Mouse (Mus musculus) lung, embryonic 16.5 days (tissue): ENCODE data around the gene Fgf18. TPM values are rescaled to one million over a fixed set of nuclear protein-coding genes. Genes with fewer than 3 reads are reported as not detected.
A peak's percentile ranks its signal among the peaks of the same experiment; 100 is the strongest.

Experiments used
- ATAC-seq: fragments of 200-750 bp; cut with Nextera tagmentation; 2 replicates; pipeline ENCODE4 v1.8.0; 2017; ENCODE audit warnings: low read depth, mild to moderate bottlenecking, moderate library complexity
- H3K27ac ChIP-seq: fragments of 300-500 bp; sonication (generic); 2 replicates; pipeline ENCODE4 v1.5.1; 2014; ENCODE audit warnings: mild to moderate bottlenecking, control low read depth, low read length
- H3K27me3 ChIP-seq: fragments of 300-500 bp; sonication (generic); 2 replicates; pipeline ENCODE4 v1.6.1; 2014; ENCODE audit warnings: low read depth, low read length, mixed read lengths; ENCODE audit not compliant: control insufficient read depth, insufficient read depth
- H3K36me3 ChIP-seq: fragments of 300-500 bp; sonication (generic); 2 replicates; pipeline ENCODE4 v1.6.1; 2014; ENCODE audit warnings: low read length; ENCODE audit not compliant: control insufficient read depth, insufficient read depth
- H3K4me1 ChIP-seq: fragments of 300-500 bp; sonication (generic); replicated peaks from 2 replicates; pipeline ENCODE4 v1.6.1; 2014; ENCODE audit warnings: low read length, mixed read lengths; ENCODE audit not compliant: control insufficient read depth, insufficient read depth
- H3K4me2 ChIP-seq: fragments of 300-500 bp; sonication (generic); 2 replicates; pipeline ENCODE4 v1.6.1; 2014; ENCODE audit warnings: low read depth, low read length, control low read depth
- H3K4me3 ChIP-seq: fragments of 300-500 bp; sonication (generic); 2 replicates; pipeline ENCODE4 v1.5.1; 2014; ENCODE audit warnings: mild to moderate bottlenecking, low read length, control low read depth
- H3K9ac ChIP-seq: fragments of 300-500 bp; sonication (generic); 2 replicates; pipeline ENCODE4 v1.6.1; 2014; ENCODE audit warnings: low read length, control low read depth
- H3K9me3 ChIP-seq: fragments of 300-500 bp; sonication (generic); 2 replicates; pipeline ENCODE4 v1.6.1; 2016; ENCODE audit warnings: low read length; ENCODE audit not compliant: control insufficient read depth
- WGBS: fragments of 180-500 bp; shearing (Covaris S2); extraction: QIAGEN DNeasy Blood & Tissue Kit; methylation state at CpG from one replicate; pipeline ENCODE4 v1.1.7; 2014; 5-methylcytosine and 5-hydroxymethylcytosine counted together
- polyA plus RNA-seq: library from polyadenylated mRNA; unstranded; fragments of >200 nt; fragmentation: Nextera tagmentation; extraction: Ambion mirVana; gene quantifications from 2 replicates; pipeline ENCODE4 v1.2.1, GENCODE M21; 2015

Gene Fgf18
- polyA plus RNA-seq, result 10.8 and 11.3 TPM in 2 replicates

- ATAC-seq, result peak; percentile 16
- peaks cover 16% of the 10 kb centered on the region for H3K36me3 ChIP-seq
- peaks cover 40% of the 10 kb centered on the region for H3K4me1 ChIP-seq
- peak within 1 kb of the TSS; percentile 66 for H3K9ac ChIP-seq
- H3K4me3 ChIP-seq, result peak within 1 kb of the TSS; percentile 62
- under 1% methylated on average over 21 of the region's 53 CpGs for WGBS
- H3K9me3 ChIP-seq, result no peaks in the 10 kb centered on the region
- peak within 1 kb of the TSS; percentile 92 for H3K4me2 ChIP-seq
- peak within 1 kb of the TSS; percentile 75 for H3K27ac ChIP-seq
- peaks cover 19% of the 10 kb centered on the region for H3K27me3 ChIP-seq
Observed at GRCm38 (mm10) chr11:33147171-33147571, at the start of gene Fgf18. TSS of gene Fgf18 (minus strand) at chr11:33147400.

- H3K36me3 ChIP-seq, result no peaks in the 10 kb centered on the region
- no peak for ATAC-seq
- H3K27me3 ChIP-seq, result peaks cover 81% of the 10 kb centered on the region
- WGBS, result 6% methylated on average over 24 of the region's 24 CpGs
- peaks cover 16% of the 10 kb centered on the region for H3K4me1 ChIP-seq
- no peak overlapping the region for H3K9ac ChIP-seq
- H3K4me3 ChIP-seq, result no peak overlapping the region
- H3K4me2 ChIP-seq, result no peak overlapping the region
- H3K27ac ChIP-seq, result no peak overlapping the region
- peaks cover 5% of the 10 kb centered on the region; the same call in 1 of the 2 replicates for H3K9me3 ChIP-seq
Observed at GRCm38 (mm10) chr11:33196447-33197132, 49.4 kb upstream of the Fgf18 start.

GRCm38 (mm10) chr11:33195531-33196446, 48.6 kb upstream of the Fgf18 start:
- Histone ChIP-seq H3K4me3 (no peak overlapping the region), H3K9me3 (peaks cover 5% of the 10 kb centered on the region; the same call in 1 of the 2 replicates), H3K27me3 (peaks cover 76% of the 10 kb centered on the region), H3K9ac (no peak overlapping the region), H3K4me2 (no peak overlapping the region), H3K4me1 (peaks cover 8% of the 10 kb centered on the region), H3K36me3 (no peaks in the 10 kb centered on the region), H3K27ac (no peak overlapping the region)
- no peak for ATAC-seq
- 6% methylated on average over 25 of the region's 25 CpGs for WGBS

DNA sequence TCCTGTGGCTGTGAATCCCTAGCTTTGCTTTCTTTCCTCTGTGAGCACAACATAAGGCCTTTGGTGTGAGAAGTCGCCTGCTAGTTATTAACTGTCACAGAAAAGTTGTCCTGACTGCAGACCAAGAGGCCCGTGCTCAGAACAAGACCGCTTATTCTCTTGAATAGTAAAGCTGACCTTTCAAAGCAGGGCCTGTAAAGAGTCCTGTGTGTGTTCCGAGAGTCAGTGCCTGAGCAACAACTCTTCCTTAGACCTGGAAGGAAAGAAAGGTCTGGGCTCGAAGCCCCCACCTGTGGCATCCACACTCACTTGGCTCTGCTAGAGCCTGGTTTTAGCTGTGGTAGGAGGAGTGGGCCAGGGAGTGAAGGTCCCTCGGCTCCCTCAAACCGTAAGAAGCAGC, 47.9 kb upstream of the Fgf18 start:
- Histone ChIP-seq H3K9ac (no peak overlapping the region), H3K4me1 (peaks cover 1% of the 10 kb centered on the region; the same call in 1 of the 2 replicates), H3K27me3 (peaks cover 71% of the 10 kb centered on the region), H3K4me2 (no peak overlapping the region), H3K36me3 (no peaks in the 10 kb centered on the region), H3K27ac (no peak overlapping the region), H3K9me3 (peaks cover 5% of the 10 kb centered on the region; the same call in 1 of the 2 replicates), H3K4me3 (no peak overlapping the region)
- WGBS, result 27% methylated on average over 7 of the region's 7 CpGs
- ATAC-seq, result no peak

DNA sequence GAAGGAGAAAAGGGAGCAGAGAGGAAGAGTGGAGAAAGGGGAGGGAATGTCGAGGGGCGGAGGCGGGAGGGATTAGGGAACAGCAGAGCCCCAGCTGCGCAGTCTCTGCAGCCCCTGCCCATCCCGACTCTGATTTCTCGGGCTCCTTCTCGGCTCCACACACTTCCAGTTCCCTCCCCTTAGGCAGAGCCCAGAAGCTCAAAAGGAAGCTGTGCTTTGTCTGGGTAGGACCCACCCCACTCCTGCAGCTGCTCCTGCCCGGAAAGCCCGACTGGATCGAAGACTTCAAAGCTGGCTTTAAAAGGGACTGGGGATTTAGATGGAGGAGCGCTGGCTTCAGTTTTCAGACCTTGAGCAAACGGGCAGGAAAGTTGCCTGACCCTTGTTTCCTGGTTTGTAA, 46.5 kb upstream of the Fgf18 start:
- ATAC-seq, result no peak
- H3K27me3 ChIP-seq, result peaks cover 63% of the 10 kb centered on the region
- no peak overlapping the region for H3K9ac ChIP-seq
- WGBS, result 2% methylated on average over 12 of the region's 12 CpGs
- peaks cover 5% of the 10 kb centered on the region; the same call in 1 of the 2 replicates for H3K9me3 ChIP-seq
- H3K4me2 ChIP-seq, result no peak overlapping the region
- H3K4me1 ChIP-seq, result no peaks in the 10 kb centered on the region
- no peak overlapping the region for H3K4me3 ChIP-seq
- H3K27ac ChIP-seq, result no peak overlapping the region
- H3K36me3 ChIP-seq, result no peaks in the 10 kb centered on the region

- H3K27me3 ChIP-seq, result peaks cover 17% of the 10 kb centered on the region; the same call in 1 of the 2 replicates
- H3K36me3 ChIP-seq, result no peaks in the 10 kb centered on the region
- no peak overlapping the region for H3K4me3 ChIP-seq
- H3K4me2 ChIP-seq, result no peak overlapping the region
- WGBS, result 83% methylated on average over 3 of the region's 3 CpGs
- ATAC-seq, result no peak
- H3K4me1 ChIP-seq, result peaks cover 2% of the 10 kb centered on the region
- no peak overlapping the region for H3K27ac ChIP-seq
- H3K9me3 ChIP-seq, result no peaks in the 10 kb centered on the region
- H3K9ac ChIP-seq, result no peak overlapping the region
Observed at GRCm38 (mm10) chr11:33181804-33182203, 34.6 kb upstream of the Fgf18 start.

GRCm38 (mm10) chr11:33180701-33181116, 33.5 kb upstream of the Fgf18 start:
- Histone ChIP-seq H3K4me2 (peak overlapping the region; percentile 50), H3K4me3 (peak overlapping the region; percentile 25), H3K9ac (peak overlapping the region; percentile 25; the same call in 1 of the 2 replicates), H3K36me3 (no peaks in the 10 kb centered on the region), H3K4me1 (peaks cover 2% of the 10 kb centered on the region), H3K27ac (no peak overlapping the region), H3K9me3 (no peaks in the 10 kb centered on the region), H3K27me3 (peaks cover 20% of the 10 kb centered on the region; the same call in 1 of the 2 replicates)
- ATAC-seq, result no peak
- 5% methylated on average over 18 of the region's 18 CpGs for WGBS

DNA sequence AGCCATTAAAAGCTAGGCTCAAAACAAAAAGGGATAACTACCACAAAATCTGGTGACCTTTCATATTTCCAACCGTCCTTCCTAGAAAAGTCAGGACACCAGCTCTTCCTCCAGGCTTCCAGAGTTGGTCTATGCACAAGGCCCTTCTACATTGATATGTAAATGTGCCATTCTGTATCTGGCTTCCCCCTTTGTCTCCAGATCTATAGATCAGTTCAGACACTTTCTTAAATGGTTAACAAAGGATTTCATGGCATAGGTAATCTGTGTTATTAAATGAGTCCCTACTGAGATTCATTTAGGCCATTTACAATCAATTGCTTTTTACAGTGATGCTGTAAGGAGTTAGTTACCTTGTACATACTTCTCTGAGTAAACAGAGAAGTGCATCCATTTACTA, 32.6 kb upstream of the Fgf18 start:
- H3K9ac ChIP-seq, result no peak overlapping the region
- H3K4me2 ChIP-seq, result no peak overlapping the region
- no peak overlapping the region for H3K4me3 ChIP-seq
- H3K9me3 ChIP-seq, result no peaks in the 10 kb centered on the region
- 57% methylated on average over 1 of the region's 1 CpGs for WGBS
- H3K36me3 ChIP-seq, result no peaks in the 10 kb centered on the region
- no peak overlapping the region for H3K27ac ChIP-seq
- H3K27me3 ChIP-seq, result peaks cover 20% of the 10 kb centered on the region; the same call in 1 of the 2 replicates
- ATAC-seq, result no peak
- H3K4me1 ChIP-seq, result peaks cover 2% of the 10 kb centered on the region
